Mouse (Mus musculus) thymus, adult 18-20 months (tissue): Measurements from ENCODE around the gene Rnf6.

Experiments used
- DNase-seq, 2 experiments: peaks; one replicate each; pipeline ENCODE4 v3.0.0; 2022; ENCODE audit warnings: mixed read lengths in 2 of 2

The Rnf6 gene

DNA sequence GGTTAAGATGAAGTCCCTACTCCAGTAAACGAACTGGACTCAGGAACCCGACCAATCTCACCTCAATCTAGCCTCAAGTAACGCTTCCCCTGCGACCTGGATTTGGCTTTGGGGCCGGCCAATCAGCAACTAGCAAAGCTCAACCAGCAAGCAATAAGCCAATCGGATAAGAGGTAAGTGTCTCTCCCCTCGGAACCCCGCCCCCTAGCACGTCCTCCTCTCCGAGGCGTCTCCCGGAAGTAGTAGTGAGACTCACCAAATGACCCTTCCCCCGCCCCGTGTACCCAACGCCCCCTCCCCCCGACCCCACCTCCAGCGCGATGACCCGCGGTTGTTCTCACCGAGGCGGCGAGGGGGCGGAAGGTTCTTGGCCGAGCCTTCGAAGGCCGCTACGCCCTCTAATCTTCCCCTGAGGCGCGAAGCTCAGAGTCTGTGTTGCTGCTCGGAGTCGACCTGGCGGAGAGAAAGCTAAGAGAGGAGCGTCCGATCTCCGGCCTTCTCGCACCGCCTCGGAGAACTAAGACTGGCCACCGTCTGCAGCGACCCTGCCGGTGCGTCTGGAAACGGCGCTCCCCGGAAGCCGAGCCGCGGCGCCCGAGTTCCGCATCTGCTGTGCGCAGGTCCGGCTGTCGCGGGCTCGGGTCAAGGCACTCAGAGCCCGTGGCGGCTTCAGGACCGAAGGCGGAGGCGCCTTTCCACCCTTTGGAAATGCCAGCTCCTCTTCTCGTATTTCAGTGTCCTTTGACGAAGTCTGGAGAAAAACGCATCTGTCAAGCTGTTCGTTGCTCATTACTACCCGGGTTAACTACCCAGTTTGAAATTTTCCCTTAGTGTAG lies at the start of gene Rnf6:
Gene Rnf6 (minus strand): TSS at position 677 of the 836 bp plus-strand sequence.
- peak; percentile 91 to 95 for DNase-seq

DNA sequence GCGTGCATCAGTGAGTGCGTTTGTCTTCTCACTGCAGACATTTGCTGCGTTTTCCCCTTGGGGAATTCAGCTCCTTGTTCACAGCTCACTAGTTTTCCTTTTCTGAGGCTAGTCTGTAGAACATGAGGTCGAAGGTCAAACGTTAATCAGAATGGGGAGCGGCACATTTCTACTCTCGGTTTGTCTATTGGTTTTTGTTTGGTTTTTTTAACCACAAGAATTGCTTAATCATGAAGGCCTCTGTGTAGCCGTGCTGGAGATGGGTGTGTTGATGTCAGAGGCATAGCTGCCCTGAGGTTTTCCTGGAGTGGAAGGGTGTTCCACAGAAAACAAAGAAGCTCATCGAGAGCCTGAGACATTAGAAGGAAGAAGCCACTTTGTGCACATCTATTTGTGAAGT lies 49.2 kb upstream of the Rnf6 start:
- DNase-seq, result no peak

DNA sequence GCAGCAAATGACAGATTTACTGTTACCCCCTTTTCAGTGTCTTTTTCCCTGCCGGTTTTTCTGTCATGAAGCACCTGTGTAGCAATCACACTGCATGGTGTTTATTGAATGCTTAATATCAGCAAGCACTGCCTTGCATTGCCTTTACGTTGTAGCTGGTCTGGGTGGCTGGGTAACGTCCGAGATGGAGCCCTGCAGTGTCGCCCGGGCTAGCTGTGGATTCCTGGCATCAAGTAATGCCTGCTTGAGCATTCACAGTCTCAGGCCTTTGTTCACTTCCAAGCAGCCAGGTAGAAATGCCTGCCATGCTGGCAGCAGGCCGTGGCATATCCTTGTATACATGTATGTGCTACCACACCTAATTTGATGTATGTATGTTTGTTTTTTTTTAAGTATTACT lies 46.4 kb upstream of the Rnf6 start:
- no peak for DNase-seq

DNA sequence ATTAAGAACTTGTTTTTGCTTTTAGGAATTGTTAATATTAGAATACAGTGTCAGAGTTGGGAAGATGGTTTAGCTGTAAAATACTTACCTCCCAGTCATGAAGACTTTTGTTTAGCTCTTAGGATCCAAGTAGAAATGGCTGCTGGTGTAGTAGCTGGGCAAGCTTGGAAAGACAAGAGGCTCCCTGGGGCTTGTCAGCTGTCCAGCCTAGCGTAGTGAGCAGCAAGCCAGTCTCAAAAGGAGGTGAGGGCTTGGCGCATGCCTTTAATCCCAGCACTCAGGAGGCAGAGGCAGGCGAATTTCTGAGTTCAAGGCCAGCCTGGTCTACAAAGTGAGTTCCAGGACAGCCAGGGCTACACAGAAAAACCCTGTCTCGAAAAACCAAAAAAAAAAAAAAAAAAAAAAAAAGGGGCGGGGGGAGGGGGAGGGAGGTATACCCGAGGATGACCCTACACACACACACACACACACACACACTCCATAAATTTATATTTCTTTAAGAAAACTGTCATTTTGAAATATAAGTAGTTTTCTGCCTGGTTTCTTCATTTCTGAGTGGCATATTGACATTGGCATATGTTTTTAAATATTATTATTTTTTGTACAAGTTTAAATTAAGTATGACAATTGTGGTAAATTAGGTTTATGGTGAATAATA lies 44.7 kb upstream of the Rnf6 start:
- DNase-seq, result no peak

DNA sequence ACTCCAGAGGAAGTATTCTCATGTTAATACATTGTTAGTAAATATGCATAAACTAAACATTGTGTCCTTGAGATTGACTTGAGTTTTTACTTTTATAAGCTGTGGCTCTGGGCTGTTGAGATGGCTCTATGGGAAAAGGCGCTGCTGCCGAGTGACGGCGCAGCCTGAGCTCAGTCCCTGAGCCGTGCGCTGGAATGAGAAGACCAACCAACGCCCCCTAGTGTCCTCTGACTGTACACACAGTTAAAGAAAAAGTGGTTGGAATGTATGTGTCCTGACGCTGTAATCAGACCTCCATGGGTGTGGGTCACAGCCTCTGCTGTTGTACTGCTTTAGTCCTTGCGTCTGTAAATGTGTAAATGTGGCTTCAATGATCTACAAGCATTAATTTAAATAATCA lies 38.6 kb upstream of the Rnf6 start:
- DNase-seq, result no peak

DNA sequence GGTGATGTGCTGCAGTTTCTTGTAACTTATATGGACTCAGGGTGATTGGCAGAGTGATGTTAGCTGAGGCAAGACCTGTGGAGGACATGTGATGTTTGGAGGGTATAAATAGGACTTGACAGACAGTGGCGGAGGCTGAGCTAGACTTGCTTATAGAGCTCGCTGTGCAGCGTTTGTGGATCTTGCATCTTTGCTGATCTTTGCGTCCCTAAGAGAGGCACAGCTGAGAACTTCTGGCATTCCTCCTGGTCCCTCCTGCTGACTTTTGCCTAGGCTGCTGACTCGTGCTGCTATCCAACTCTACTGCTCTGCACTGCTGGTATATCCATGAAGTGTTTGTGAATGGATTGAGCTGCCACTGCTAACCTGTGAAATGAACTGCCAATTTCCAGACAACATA lies 32.3 kb upstream of the Rnf6 start:
- no peak for DNase-seq

DNA sequence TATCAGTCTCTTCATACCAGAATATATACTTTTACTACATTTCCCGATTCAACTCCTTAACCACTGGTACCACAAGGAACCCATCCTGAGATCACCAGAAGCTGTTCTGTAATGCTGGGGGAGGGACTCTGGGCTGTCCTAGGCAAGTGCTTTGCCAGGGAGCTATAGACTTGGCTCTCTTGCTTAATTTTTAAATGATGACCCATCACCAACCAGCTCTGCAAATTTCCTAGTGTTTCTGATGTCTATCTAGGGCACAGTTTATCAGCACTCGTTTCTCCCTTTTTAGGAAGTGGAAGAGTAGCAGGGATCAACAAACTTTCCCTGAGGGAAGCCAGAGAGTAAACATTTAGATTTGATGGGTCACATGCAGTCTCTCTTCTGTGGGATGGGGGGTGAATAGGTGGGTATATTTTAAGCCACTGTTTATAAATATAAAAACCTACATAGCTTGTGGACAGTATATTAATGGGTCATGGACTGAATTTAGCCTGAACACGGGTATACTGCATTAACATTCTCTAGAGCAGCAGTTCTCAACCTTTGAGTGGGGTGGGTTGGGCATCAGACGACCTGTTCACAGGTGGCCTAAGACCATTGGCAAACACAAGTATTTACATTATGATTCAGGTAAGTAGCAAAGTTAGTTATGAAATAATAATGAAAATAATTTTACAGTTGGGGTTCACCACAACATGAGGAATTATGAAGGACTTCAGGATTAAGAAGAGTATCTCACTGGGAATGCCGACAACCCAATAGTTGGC lies 30.5 kb upstream of the Rnf6 start:
- DNase-seq, result no peak

DNA sequence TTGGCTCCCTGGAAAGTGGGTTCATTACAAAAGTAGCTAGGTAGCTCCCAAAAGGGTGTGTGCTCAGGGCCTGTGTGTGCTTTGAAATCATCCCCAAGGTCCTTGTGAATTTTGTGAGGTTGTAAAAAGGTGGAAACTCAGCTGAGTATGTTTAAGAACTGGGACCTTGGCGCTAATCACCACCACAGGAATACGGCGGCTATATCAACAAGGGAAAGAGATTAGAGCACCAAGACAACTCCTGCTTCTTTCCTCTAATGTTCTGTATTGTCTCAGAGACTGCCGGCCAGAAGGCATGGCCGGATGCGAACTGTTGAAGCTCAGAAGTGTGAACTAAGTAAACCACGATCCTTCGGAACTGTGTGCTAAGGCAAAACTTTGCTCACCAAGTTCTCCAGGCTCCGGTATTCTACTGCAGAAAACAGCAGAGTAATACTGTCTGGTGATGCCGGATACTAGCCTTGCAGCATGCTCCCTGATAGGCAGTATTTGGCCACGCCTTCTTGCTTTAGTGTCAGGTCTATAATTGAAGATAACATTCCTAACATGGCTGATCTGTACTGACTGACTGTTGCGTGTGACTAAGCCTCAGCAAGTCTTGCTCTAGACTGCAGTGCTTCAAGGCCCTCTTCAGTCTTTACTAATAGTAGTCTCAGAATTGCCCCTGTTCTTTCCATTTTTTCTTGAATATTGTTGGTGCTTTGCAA lies 29.2 kb upstream of the Rnf6 start:
- DNase-seq, result no peak

DNA sequence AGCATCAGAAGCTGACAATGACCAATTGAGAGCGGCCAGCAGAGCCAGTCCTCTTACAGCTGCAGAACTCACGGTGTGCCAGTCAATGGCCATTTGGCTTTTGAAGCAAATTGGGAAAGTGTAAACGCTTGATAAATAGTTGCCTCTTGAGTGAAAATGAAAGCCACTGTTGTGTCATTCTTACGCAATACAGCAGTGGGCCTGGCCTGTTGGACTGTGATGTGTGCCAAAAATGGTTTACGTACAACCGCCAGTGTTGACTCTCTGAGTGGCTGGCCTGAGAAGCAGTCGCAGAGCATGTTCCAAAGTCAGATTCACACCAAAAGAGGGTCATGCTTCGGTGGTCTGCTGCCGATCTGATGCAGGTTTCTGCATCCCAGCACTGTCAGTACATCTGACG lies 27.4 kb upstream of the Rnf6 start:
- DNase-seq, result no peak

DNA sequence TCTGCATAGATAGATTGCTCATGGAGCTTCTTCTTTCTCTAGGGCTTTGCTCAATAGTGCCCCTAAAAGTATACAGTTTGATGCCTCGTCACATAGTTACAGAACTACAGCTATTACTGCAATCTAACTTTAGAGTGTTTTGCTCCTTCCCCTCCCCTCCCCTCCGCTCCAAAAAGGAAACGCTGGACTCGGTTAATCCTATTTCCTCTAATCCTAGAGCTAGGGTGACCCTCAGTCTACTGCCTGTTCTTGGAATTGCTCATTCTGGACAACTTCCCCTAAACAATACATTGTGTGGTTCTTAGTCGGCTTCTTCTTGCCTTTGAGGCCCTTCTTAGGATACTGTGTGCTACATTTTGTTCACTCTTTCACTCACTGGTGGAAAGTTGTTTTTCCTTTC lies 26.4 kb upstream of the Rnf6 start:
- DNase-seq, result no peak

DNA sequence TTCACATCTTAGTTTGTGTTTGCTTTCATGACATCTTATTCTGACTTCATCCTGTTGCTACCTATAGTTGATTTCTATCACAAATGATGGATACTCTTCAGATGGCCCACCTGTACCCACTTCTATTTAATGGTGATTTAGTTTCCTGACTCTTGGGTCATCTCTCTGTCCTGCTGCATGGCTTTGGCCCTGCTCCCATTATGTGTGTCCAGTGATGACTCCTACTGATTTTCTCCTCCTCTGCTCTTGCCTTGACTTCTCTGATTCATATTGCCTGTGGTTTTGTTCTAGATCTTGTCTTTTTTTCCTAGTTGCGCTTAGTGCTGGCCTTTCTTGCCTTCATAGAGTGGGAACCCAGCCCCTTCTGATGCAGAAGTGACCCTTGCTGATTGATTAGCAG lies 25.0 kb upstream of the Rnf6 start:
- no peak for DNase-seq

DNA sequence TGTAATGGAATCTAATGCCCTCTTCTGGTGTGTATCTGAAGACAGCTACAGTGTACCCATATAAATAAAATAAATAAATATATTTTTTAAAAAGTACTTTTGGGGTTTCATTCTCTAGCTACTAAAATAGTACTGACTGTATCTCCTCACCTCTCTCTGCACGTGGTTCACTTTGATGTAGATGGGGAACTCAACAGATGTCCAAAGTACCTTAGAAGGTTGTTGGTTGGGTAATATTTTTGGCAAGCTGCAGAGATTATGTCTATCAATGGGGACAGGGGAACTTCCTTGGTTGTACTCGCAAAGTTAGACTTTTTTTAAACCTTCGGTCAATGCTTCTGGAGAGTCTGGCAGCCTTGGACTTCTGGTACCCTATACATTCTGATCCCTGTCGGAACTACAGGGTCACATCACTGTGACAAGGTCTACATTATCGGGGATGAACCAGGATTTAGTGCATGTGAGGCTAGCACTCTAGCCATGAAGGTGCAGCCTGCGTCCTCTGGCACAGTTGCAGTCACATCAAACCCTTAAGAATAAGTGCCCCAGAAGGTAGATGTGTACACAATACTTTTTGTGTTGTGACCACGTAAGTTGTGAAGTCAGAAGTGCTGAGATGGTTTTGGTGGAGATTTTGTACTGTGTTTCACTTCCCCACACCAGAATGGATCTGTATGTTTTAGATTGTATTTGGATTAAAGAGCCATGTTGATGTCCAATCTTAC lies 24.5 kb upstream of the Rnf6 start:
- no peak for DNase-seq

DNA sequence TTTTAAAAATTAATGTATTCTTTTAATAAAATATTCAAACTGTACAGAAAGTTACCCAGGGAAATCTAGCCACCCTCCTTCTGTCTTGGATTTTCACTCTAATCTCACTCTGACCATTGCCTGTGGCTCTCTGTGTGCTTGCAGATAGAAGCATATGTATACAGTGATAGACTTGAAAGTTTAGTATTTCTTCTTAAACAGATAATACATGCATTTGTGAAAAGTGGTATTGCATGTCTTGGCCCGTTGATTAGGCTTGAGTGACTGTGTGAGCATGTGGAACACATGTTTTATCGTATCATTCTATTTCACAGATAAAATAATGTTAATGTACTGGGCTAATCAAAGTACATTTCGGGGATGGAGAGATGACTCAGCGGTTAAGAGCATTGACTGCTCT lies 23.8 kb upstream of the Rnf6 start:
- DNase-seq, result no peak

DNA sequence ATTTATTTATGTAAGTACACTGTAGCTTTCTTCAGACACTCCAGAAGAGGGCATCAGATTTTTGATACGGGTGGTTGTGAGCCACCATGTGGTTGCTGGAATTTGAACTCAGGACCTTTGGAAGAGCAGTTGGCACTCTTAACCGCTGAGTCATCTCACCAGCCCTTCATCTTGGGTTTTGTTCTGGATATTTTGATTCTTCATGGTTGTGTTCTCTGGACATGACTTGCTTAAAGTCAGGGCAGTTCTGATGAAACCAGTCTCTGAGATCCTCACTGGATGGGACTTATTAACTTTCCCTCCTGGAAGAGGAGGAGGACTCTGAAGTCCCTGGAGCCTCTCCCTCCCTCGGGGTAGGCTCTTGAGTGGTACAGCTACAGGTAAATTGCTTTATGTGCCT lies 19.8 kb upstream of the Rnf6 start:
- DNase-seq, result no peak

DNA sequence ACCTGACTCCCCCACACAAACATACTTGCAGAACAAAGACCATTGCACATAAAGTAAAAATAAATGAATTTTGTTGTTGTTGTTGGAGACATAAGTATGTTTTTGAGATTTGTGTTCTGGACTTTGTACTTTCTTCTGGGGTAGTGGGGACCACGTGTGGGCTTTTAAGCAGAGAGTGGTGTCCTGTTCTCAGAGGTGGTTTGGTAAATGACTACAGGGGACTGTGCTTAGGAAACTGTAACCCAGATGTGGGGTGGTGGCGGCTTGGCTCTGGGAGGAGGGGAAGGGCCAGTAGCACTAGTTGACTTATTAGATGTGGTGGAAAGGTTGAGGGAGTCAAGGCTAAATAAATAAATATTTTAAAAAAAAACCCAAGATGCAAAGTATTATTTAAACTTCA lies 19.4 kb upstream of the Rnf6 start:
- no peak for DNase-seq

DNA sequence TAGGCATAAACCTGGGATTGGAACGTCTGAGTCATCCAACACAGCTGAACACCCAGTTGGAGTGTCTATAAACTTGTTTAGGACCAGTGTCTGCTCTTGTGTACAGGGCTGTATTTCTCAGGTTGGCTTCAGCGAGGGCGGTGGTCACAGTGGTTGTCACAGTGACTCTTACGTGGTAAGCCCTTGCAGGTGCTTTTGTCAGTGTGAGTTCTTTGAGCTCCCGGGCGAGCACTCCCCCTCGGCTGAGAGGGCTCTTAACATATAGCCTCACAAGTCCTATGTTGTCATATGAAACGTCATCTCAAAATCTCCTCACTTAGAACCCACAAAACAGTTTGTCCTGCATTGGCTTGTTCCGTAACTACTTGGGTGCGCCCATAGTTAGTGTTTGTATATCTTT lies 16.9 kb upstream of the Rnf6 start:
- no peak for DNase-seq

DNA sequence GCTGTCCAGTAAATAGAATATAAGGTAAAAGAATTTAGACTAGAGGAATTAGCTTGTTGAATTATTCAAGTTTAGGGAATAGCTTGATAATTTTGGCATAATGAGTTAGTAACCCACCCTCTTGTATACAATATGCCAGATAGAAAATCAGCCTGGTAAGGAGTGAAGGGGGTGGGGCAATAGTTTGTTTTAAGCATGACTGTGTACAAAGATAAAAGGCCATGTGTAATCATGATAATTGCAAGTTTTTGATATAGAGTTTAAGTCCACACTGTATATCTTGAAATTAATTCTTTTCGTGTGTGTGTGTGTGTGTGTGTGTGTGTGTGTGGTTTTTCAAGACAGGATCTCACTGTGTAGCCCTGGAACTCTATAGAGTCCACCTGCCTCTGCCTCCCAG lies 13.0 kb upstream of the Rnf6 start:
- DNase-seq, result no peak

DNA sequence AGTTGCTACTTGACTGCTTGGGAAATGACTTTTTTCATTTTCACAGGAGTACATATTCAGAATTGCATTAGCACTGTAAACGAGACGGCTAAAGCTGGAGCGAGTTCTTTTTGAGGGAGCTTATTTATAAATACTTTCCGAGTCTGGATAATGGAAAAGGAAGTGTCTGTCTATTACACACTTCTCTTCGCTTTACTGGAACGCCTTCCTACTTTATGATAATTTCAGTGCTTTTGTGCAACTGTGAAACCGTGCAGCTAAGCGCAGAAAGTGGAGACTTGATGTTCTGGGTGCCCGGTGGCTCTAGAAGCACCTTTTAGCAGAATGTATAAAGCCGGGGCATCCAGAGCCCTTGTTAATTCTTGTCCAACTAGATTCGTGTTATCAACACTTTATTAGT lies 11.5 kb upstream of the Rnf6 start:
- no peak for DNase-seq

DNA sequence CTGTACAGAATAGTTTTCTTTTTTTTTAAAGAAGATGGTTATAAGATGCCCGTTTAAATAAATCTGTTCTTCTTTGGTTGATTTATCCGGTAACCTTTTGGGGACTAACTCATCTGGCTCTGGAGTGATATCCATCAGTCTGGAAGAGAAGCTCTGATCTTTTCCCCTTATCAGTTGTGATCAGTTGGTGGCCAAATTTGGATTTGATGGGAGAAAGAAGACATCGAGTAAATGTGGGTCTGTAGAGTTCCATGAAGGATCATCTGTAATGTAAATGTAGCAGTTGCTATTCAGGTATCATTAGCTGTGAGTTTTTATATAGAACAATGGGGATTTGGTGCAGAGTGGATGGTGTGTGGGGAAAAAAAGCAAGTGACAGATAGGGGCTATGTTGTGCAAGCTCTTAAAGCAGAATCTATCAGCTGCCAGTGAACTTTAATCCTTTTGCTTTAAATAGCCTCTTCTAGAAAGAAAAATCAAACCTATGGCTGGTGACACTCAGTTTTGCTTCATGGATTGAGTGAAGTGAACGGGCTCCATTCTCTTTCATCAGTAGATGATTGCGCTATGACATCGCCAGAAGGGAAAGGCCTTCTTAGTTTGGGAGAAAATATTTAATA lies 10.8 kb upstream of the Rnf6 start:
- no peak for DNase-seq

DNA sequence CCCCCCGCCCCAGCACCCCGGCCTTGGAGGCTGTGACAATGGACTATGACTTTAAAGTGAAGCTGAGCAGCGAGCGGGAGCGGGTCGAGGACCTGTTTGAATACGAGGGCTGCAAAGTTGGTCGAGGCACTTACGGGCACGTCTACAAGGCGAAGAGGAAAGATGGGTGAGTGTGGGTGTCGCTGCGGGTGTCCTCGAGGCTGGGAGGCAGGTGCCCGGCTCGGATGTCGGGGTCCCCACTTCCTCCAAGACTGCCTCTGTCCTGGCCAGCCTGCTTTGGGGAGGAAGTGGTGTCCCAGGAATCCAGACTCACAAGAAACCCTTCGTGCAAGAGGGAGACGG lies 10.3 kb upstream of the Rnf6 start:
- DNase-seq, result peak; percentile 43 to 55

DNA sequence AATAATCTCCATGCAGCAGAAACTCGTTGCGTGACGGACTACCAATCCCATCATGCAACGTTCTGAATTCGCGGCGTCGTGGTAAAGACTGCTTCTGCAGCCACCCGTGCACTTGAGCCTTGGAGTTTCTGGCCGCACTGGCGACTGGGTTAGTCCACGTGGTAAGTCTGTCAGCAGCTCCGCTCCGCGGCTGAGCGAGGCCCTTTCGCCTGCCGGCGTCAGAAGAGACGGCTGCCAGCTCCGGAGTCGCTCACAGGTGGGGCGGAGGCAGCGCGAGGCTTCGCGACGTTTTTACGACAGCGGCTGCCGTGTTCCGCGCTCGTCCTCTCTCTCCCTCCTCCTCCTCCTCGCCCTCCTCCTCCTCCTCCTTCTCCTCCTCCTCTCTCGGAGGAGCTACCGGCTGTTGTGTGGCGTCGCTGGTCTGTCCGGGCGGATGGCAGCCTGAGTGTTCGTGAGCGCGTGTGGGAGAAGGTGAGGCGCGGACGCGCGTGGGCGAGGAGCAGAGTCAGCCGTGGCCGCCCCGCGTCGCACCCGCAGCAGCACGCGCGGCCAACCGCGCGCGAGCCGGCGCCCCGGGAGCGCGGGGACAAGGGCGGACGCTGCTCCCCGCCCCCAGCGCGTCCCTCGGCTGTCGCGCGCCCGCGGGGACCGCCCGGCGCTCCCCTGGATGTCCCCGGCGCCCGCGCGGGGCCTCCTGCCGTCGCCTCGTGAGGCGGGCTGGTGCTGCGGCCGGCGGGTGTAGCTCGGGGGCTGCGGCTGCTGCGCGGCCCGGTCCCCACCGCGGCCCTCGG lies 9.7 kb upstream of the Rnf6 start, which contains the start of gene Cdk8:
Gene Cdk8 (plus strand): TSS at position 367 of the 791 bp plus-strand sequence.
- DNase-seq, result peak; percentile 83 to 87
